Mouse (Mus musculus) small intestine, adult 2 months (tissue): ENCODE results near the gene Gpr183. TPM values are rescaled to one million over a fixed set of nuclear protein-coding genes. Genes with fewer than 3 reads are reported as not detected.

Experiments
- H3K27ac ChIP-seq: fragments of 200-500 bp; 2 replicates; pipeline ENCODE4 v1.5.1; 2012; ENCODE audit warnings: low read depth, low read length, control low read depth, inconsistent platforms; ENCODE audit not compliant: insufficient read depth
- H3K27me3 ChIP-seq: fragments of 200-500 bp; 2 replicates; pipeline ENCODE4 v1.6.1; 2012; ENCODE audit warnings: mild to moderate bottlenecking, moderate library complexity, low read length, inconsistent platforms; ENCODE audit not compliant: control insufficient read depth, insufficient read depth
- H3K36me3 ChIP-seq: fragments of 200-500 bp; 2 replicates; pipeline ENCODE4 v1.6.1; 2012; ENCODE audit warnings: mild to moderate bottlenecking, low read length, control low read depth, inconsistent platforms; ENCODE audit not compliant: control insufficient read depth, insufficient read depth
- H3K4me1 ChIP-seq: fragments of 200-500 bp; 2 replicates; pipeline ENCODE4 v1.6.1; 2012; ENCODE audit warnings: low read length, inconsistent platforms, mixed read lengths; ENCODE audit not compliant: control insufficient read depth, insufficient read depth, insufficient read length
- H3K4me3 ChIP-seq: fragments of 200-500 bp; 2 replicates; pipeline ENCODE4 v1.5.1; 2012; ENCODE audit warnings: low read depth, mild to moderate bottlenecking, control low read depth, inconsistent platforms, low read length, moderate library complexity
- CTCF ChIP-seq: fragments of 200-500 bp; IDR thresholded peaks from 2 replicates; pipeline ENCODE4 v1.5.1; 2012; ENCODE audit warnings: low read depth, mild to moderate bottlenecking, control low read depth, inconsistent platforms, low read length, moderate library complexity, mixed read lengths; ENCODE audit not compliant: insufficient replicate concordance, insufficient read length; ENCODE audit errors: extremely low read depth
- POLR2A ChIP-seq: fragments of 200-500 bp; IDR thresholded peaks from 2 replicates; pipeline ENCODE4 v1.6.1; 2012; ENCODE audit warnings: low read depth, mild to moderate bottlenecking, control low read depth, inconsistent platforms, low read length, moderate library complexity
- WGBS: fragments of 180-500 bp; shearing (Covaris S2); methylation state at CpG from one replicate; pipeline ENCODE4 v1.1.7; 2018; 5-methylcytosine and 5-hydroxymethylcytosine counted together
- polyA plus RNA-seq: library from polyadenylated mRNA; depleted of rRNA; stranded (reverse); fragments of >200 nt; gene quantifications from 2 replicates; pipeline ENCODE4 v1.2.3, GENCODE M21; 2012

Gpr183 gene
- polyA plus RNA-seq, 1 experiment, result 1.8 TPM

GRCm38 (mm10) chr14:121949897-121950296 lies 15.1 kb downstream of the Gpr183 start:
- Histone ChIP-seq H3K36me3 (peaks cover 7% of the 10 kb centered on the region), H3K4me3 (no peak overlapping the region), H3K4me1 (peaks cover 7% of the 10 kb centered on the region; the same call in 1 of the 2 replicates), H3K27me3 (no peaks in the 10 kb centered on the region), H3K27ac (no peak overlapping the region)
- WGBS, result 93% methylated on average over 5 of the region's 5 CpGs
- no peak for TF ChIP-seq CTCF
- no peak for TF ChIP-seq POLR2A

DNA sequence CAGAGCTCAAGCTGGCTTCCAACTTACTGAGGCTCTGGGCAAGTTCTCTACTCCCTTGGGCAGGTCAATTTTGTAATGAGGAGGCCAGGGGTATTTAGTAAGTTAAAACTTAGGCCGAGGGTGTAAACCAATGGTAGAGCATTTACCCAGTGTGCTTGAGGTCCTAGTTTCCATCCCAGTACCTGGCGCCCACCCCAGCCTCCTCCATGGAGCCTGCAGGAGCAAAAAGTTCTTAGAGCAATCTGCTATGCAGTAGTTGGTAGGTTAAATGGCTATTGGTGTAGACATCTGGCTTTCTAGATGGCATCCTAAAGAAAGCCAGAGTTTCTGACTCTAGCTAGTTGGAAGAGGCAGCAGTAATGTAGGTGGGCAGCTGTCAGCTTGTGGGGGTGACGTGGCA lies 15.6 kb downstream of the Gpr183 start:
- 95% methylated on average over 3 of the region's 3 CpGs for WGBS
- Histone ChIP-seq H3K27ac (no peak overlapping the region), H3K4me1 (peaks cover 7% of the 10 kb centered on the region; the same call in 1 of the 2 replicates), H3K27me3 (no peaks in the 10 kb centered on the region), H3K36me3 (peaks cover 4% of the 10 kb centered on the region), H3K4me3 (no peak overlapping the region)
- TF ChIP-seq CTCF, result no peak
- no peak for TF ChIP-seq POLR2A

GRCm38 (mm10) chr14:121947966-121948365 lies 17.0 kb downstream of the Gpr183 start:
- WGBS, result 82% methylated on average over 3 of the region's 3 CpGs
- no peaks in the 10 kb centered on the region for H3K36me3 ChIP-seq
- H3K4me1 ChIP-seq, result peaks cover 7% of the 10 kb centered on the region; the same call in 1 of the 2 replicates
- H3K27ac ChIP-seq, result no peak overlapping the region
- no peaks in the 10 kb centered on the region for H3K27me3 ChIP-seq
- no peak for TF ChIP-seq POLR2A
- TF ChIP-seq CTCF, result no peak
- H3K4me3 ChIP-seq, result no peak overlapping the region

GRCm38 (mm10) chr14:121947201-121947760 lies 17.7 kb downstream of the Gpr183 start:
- 75% methylated on average over 8 of the region's 8 CpGs for WGBS

DNA sequence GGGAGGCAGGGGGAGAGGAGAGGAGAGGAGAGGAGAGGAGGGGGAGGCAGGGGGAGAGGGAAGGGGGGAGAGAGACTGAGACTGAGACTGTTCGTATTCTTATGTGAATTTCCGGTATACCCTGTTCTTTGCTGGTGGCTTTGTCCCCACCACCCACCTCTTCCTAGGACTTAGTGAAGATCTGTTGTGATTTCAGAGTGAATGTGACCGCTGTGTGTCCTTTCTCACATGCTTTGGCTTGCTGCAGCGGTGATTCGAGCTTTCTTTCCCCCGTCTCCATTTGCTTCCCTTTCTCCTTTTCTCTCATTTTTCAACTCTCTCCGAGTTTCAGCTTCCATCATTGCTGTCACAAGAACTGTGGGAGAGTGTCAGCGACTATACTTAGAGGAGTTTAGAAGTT lies 18.3 kb downstream of the Gpr183 start:
- Histone ChIP-seq H3K27ac (no peak overlapping the region), H3K27me3 (no peaks in the 10 kb centered on the region), H3K36me3 (no peaks in the 10 kb centered on the region), H3K4me1 (peaks cover 7% of the 10 kb centered on the region; the same call in 1 of the 2 replicates), H3K4me3 (no peak overlapping the region)
- 71% methylated on average over 8 of the region's 8 CpGs for WGBS
- TF ChIP-seq CTCF (no peak), POLR2A (no peak)

More at GRCm38 (mm10) chr14:121947201-121947760, 17.7 kb downstream of the Gpr183 start:
- TF ChIP-seq POLR2A (no peak), CTCF (no peak)
- H3K27me3 ChIP-seq, result no peaks in the 10 kb centered on the region
- no peak overlapping the region for H3K4me3 ChIP-seq
- H3K4me1 ChIP-seq, result peaks cover 7% of the 10 kb centered on the region; the same call in 1 of the 2 replicates
- no peak overlapping the region for H3K27ac ChIP-seq
- no peaks in the 10 kb centered on the region for H3K36me3 ChIP-seq

GRCm38 (mm10) chr14:121946131-121946530 lies 18.9 kb downstream of the Gpr183 start:
- TF ChIP-seq POLR2A (no peak), CTCF (no peak)

DNA sequence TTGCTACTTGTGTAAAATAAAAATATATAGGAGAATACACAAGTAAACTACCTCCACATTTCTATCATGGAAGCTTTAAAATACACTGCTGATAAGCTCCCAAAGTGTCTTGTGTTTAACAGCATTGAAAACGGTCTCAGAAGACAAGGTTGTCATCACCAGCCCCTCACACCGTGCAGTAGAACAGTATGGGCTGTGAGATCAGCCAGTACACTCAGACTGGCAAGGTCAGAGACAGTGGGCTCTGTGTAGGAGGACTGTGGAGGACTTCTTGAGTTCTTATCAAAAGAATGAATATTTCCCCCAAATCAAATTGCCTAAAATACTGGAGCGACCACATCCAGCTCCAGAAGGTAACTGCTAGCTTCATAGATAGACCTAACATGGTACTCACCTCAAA lies 25.4 kb downstream of the Gpr183 start:
- no peaks in the 10 kb centered on the region; the same call in 1 of the 2 replicates for H3K4me1 ChIP-seq
- 91% methylated on average over 3 of the region's 3 CpGs for WGBS
- no peaks in the 10 kb centered on the region for H3K27me3 ChIP-seq
- no peaks in the 10 kb centered on the region for H3K36me3 ChIP-seq
- TF ChIP-seq CTCF (no peak), POLR2A (no peak)
- no peak overlapping the region for H3K27ac ChIP-seq
- H3K4me3 ChIP-seq, result no peak overlapping the region

More at GRCm38 (mm10) chr14:121946131-121946530, 18.9 kb downstream of the Gpr183 start:
- Histone ChIP-seq H3K4me3 (no peak overlapping the region), H3K27me3 (no peaks in the 10 kb centered on the region), H3K27ac (no peak overlapping the region), H3K4me1 (peaks cover 7% of the 10 kb centered on the region; the same call in 1 of the 2 replicates), H3K36me3 (no peaks in the 10 kb centered on the region)
- 51% methylated on average over 5 of the region's 5 CpGs for WGBS
